Mouse (Mus musculus) small intestine, adult 10 weeks (tissue): ENCODE results near the gene Terf2ip. TPM values are rescaled to one million over a fixed set of nuclear protein-coding genes. Genes with fewer than 3 reads are reported as not detected.

ENCODE experiments used
- polyA plus RNA-seq: library from polyadenylated mRNA; stranded (reverse); fragments of 350-450 nt; fragmentation: Illumina TruSeq; extraction: RNeasy Lipid Tissue Mini Kit (QIAGEN cat#74804); gene quantifications from one replicate; pipeline ENCODE4 v1.2.3, GENCODE M21; 2014; ENCODE audit warnings: low replicate concordance

Terf2ip gene
- 12.1 TPM for polyA plus RNA-seq

GRCm38 (mm10) chr8:112010997-112011815, at the start of gene Terf2ip, which contains the start of gene Kars:
Gene Terf2ip (plus strand): TSS chr8:112011398.
Gene Kars (minus strand): TSS chr8:112011323.

GRCm38 (mm10) chr8:111992013-111992702, 19.0 kb upstream of the Terf2ip start, which contains the start of gene Adat1:
Gene Adat1 (minus strand): TSS chr8:111992302.

GRCm38 (mm10) chr8:112014936-112015335, 3.7 kb downstream of the Terf2ip start, which contains the start of gene Gm6793:
Gene Gm6793 (minus strand): TSS chr8:112015036.

Other genes starting within 250 kb of the Terf2ip start
- 59.6 TPM for gene Cfdp1, start 157.1 kb upstream of the Terf2ip start, polyA plus RNA-seq
- gene Tmem170, start 134.6 kb upstream of the Terf2ip start, polyA plus RNA-seq, result 41.7 TPM
- not detected for gene Chst5, start 101.0 kb upstream of the Terf2ip start, polyA plus RNA-seq
- gene Tmem231, start 77.5 kb upstream of the Terf2ip start, polyA plus RNA-seq, result 0.52 TPM
- 154 TPM for gene Gabarapl2, start 70.7 kb upstream of the Terf2ip start, polyA plus RNA-seq
- 1.2 TPM for gene Adat1, start 19.1 kb upstream of the Terf2ip start, polyA plus RNA-seq
- gene Kars, start 75 bp upstream of the Terf2ip start, polyA plus RNA-seq, result 16.3 TPM
- gene Gm6793, start 3.6 kb downstream of the Terf2ip start, polyA plus RNA-seq, result 2.2 TPM